Mouse (Mus musculus) embryonic fibroblast, embryonic 13.5 days (primary cell): ENCODE results near the gene Ntrk3.

Experiments
- CTCF ChIP-seq: IDR thresholded peaks from 2 replicates; pipeline ENCODE4 v1.5.1; 2011; ENCODE audit warnings: mild to moderate bottlenecking, control low read depth, low read length, moderate library complexity, borderline replicate concordance; ENCODE audit not compliant: insufficient read depth
- POLR2A ChIP-seq: IDR thresholded peaks from 2 replicates; pipeline ENCODE4 v1.6.1; 2011; ENCODE audit warnings: low read depth, mild to moderate bottlenecking, control low read depth, low read length, moderate library complexity

- TF ChIP-seq CTCF: no peak
- no peak for TF ChIP-seq POLR2A
Observed at GRCm38 (mm10) chr7:78767929-78768531, 30.2 kb upstream of the Ntrk3 start.
